Mouse (Mus musculus) hindbrain, embryonic 11.5 days (tissue): ENCODE measurements around the gene Eif3d. TPM values are rescaled to one million over a fixed set of nuclear protein-coding genes. Genes with fewer than 3 reads are reported as not detected.

Source experiments
- ATAC-seq: fragments of 200-750 bp; cut with Nextera tagmentation; 2 replicates; pipeline ENCODE4 v1.8.0; 2017; ENCODE audit warnings: mild to moderate bottlenecking, moderate TSS enrichment, moderate library complexity; ENCODE audit not compliant: low FRiP score
- DNase-seq: peaks from one replicate; pipeline ENCODE4 v3.0.0-alpha.2; 2015; ENCODE audit warnings: low spot score
- H3K27ac ChIP-seq: fragments of 300-500 bp; sonication (generic); 2 replicates; pipeline ENCODE4 v1.5.1; 2014; ENCODE audit warnings: mild to moderate bottlenecking, low read depth, low read length
- H3K27me3 ChIP-seq: fragments of 300-500 bp; sonication (generic); 2 replicates; pipeline ENCODE4 v1.6.1; 2014; ENCODE audit warnings: mild to moderate bottlenecking, low read length, moderate library complexity, mixed read lengths; ENCODE audit not compliant: control insufficient read depth, insufficient read depth
- H3K36me3 ChIP-seq: fragments of 300-500 bp; sonication (generic); 2 replicates; pipeline ENCODE4 v1.6.1; 2014; ENCODE audit warnings: mild to moderate bottlenecking, low read length, moderate library complexity, mixed read lengths; ENCODE audit not compliant: control insufficient read depth, insufficient read depth
- H3K4me1 ChIP-seq: fragments of 300-500 bp; sonication (generic); replicated peaks from 2 replicates; pipeline ENCODE4 v1.6.1; 2014; ENCODE audit warnings: low read length, mixed read lengths; ENCODE audit not compliant: control insufficient read depth, insufficient read depth
- H3K4me2 ChIP-seq: fragments of 300-500 bp; sonication (generic); replicated peaks from 2 replicates; pipeline ENCODE4 v1.6.1; 2014; ENCODE audit warnings: mild to moderate bottlenecking, low read depth, low read length
- H3K4me3 ChIP-seq: fragments of 300-500 bp; sonication (generic); 2 replicates; pipeline ENCODE4 v1.5.1; 2014; ENCODE audit warnings: low read depth, low read length
- H3K9ac ChIP-seq: fragments of 300-500 bp; sonication (generic); 2 replicates; pipeline ENCODE4 v1.6.1; 2014; ENCODE audit warnings: low read depth, low read length
- H3K9me3 ChIP-seq: fragments of 300-500 bp; sonication (generic); 2 replicates; pipeline ENCODE4 v1.6.1; 2016; ENCODE audit warnings: low read length; ENCODE audit not compliant: control insufficient read depth
- WGBS: fragments of 180-500 bp; shearing (Covaris S2); extraction: QIAGEN DNeasy Blood & Tissue Kit; methylation state at CpG from one replicate; pipeline ENCODE4 v1.1.7; 2014; 5-methylcytosine and 5-hydroxymethylcytosine counted together
- polyA plus RNA-seq: library from polyadenylated mRNA; unstranded; fragments of >200 nt; fragmentation: Nextera tagmentation; extraction: Ambion mirVana; gene quantifications from 2 replicates; pipeline ENCODE4 v1.2.1, GENCODE M21; 2014

Eif3d gene
- polyA plus RNA-seq, 1 experiment from 2014 or later: 246 TPM

DNA sequence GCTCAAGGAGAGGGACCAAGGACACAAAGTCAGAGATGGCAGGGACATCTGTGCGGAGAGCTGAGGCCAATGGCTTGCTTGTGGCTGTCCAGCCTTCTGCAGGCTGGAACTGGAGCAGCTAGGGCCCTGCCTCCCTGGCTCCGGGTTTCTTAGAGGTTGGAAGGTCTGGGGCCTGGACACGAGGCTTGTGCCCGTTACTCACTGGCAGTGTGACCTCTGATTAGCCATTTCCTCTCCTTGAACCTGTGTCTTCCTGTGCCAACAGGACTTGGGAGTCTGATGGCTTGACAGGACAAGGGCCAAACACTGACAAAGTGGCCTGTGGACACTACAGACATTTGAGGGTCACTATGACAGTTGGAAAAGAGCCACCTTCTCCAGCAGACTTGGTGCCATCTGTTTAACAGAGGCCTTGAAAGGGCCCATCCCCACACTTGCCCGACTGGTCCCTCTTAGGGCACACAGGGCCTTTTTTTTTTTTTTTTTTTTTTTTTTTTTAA, 10.6 kb upstream of the Eif3d start:
- Histone ChIP-seq H3K4me2 (no peak overlapping the region), H3K9me3 (no peaks in the 10 kb centered on the region), H3K9ac (no peak overlapping the region), H3K4me1 (no peaks in the 10 kb centered on the region), H3K27me3 (no peaks in the 10 kb centered on the region), H3K36me3 (no peaks in the 10 kb centered on the region), H3K4me3 (no peak overlapping the region), H3K27ac (no peak overlapping the region)
- DNase-seq (no peak), ATAC-seq (no peak)
- 79% methylated on average over 5 of the region's 5 CpGs for WGBS

DNA sequence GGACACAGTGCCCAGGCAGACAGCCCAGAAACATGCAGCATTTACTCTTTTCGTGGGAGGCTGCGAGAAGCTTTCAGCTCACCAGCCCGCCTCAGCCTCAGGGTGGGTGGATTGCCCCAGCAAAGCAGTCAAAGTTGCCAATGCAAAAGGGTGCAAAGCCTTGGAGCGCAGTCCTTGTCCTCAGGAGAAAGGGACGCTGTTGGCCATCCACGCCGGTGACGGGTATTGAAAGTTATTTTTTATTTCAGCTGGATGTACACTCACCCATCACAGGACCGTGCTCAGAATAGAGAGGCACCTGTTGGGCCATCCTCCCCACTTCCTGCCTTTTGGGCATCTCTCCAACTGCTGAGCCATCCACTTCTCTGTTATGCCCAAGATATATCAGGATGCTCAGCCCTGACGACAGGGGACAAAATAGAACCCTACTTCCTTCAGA, 8.8 kb upstream of the Eif3d start:
- Histone ChIP-seq H3K27me3 (no peaks in the 10 kb centered on the region), H3K4me2 (no peak overlapping the region), H3K36me3 (no peaks in the 10 kb centered on the region), H3K4me3 (no peak overlapping the region), H3K4me1 (no peaks in the 10 kb centered on the region), H3K9ac (no peak overlapping the region), H3K9me3 (no peaks in the 10 kb centered on the region), H3K27ac (no peak overlapping the region)
- 85% methylated on average over 10 of the region's 10 CpGs for WGBS
- DNase-seq (no peak), ATAC-seq (no peak)

DNA sequence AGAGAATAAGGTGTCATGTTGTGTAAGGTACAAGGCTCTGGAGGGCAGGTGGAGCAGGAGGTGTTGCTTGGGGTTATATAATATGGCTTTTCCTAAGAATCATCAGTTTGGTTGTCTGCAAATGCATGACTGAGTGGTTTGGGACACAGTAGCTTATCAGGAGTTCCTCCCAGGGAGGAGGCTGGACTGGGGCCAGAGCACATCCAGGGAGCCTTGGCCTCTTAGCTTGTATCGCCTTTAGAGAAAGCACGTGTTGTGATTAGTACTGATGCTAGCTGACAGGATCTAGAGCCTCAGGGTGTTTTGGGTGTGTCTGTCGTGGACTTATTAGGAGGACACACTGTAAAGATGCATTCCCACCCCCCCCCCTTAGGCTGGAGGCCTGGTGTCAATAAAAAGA, 7.0 kb upstream of the Eif3d start:
- Histone ChIP-seq H3K27me3 (no peaks in the 10 kb centered on the region), H3K4me1 (no peaks in the 10 kb centered on the region), H3K4me3 (no peak overlapping the region), H3K9me3 (no peaks in the 10 kb centered on the region), H3K9ac (no peak overlapping the region), H3K27ac (no peak overlapping the region), H3K36me3 (no peaks in the 10 kb centered on the region), H3K4me2 (no peak overlapping the region)
- DNase-seq: no peak
- WGBS: 73% methylated on average over 3 of the region's 3 CpGs
- ATAC-seq: no peak

DNA sequence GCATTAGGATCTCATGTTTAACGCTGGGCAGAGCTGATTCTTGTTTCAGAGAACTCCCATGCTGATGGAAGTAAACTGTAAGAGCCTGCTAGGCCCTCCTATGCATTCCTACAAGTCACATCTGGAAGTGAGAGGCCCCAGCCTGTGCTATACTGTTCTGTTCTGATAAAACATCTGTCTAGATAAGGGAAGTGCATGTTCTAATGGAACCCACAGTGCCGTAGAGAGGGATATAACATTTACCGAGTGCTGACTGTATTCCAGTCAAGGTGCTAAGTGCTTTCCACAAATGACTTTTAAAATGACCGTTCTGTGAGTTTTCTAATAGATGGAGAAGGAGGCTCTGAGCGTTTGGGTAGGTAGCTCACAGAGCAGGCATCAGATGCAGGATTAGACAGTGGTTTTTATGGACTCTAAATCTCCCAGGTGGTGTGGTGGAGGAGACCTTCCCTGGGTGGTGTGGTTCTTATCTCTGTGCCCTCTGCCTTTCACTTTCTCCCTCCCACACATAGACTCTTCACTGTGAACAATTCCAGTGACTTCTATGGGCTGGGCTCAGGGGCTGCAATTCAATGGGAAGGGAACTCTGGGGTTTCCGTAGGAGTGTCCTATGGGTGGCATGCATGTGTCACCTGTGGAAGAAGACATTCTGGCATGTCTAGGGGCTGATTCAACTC, 3.7 kb upstream of the Eif3d start:
- Histone ChIP-seq H3K4me1 (peaks cover 4% of the 10 kb centered on the region; the same call in 1 of the 2 replicates), H3K4me2 (no peak overlapping the region), H3K27ac (no peak overlapping the region), H3K4me3 (no peak overlapping the region), H3K36me3 (no peaks in the 10 kb centered on the region), H3K27me3 (no peaks in the 10 kb centered on the region), H3K9ac (no peak overlapping the region), H3K9me3 (no peaks in the 10 kb centered on the region)
- 75% methylated on average over 6 of the region's 6 CpGs for WGBS
- no peak for ATAC-seq
- no peak for DNase-seq

DNA sequence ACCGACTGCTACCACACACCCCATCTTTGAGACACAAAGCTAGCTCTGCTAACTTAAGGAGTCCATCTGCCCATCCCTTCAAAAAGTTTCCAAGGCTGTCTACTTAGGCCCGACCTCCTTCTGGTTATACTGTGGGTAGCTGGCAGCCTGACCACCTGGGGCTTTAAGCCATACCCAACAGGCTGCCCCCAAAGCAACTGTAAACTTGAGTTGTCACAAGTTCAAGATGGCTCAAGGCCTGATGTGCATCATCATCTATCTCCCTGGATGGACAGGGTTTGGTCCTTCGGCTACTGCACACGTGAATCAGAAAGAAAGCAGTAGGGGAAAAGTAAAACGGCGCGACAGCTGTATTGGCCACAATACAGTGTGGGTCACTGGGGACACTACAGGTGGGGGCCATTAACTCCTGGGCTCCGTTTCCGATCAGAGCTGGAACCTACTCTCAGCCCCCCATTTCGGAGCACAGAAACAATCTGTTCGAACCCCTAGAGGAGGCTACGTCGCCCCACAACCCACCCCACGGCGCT, 608 bp downstream of the Eif3d start:
- H3K4me2 ChIP-seq: peak overlapping the region; percentile 91
- no peaks in the 10 kb centered on the region for H3K9me3 ChIP-seq
- WGBS: 3% methylated on average over 15 of the region's 15 CpGs
- peaks cover 6% of the 10 kb centered on the region; the same call in 1 of the 2 replicates for H3K4me1 ChIP-seq
- peak overlapping the region; percentile 99 for H3K27ac ChIP-seq
- peak overlapping the region; percentile 75 for H3K4me3 ChIP-seq
- H3K36me3 ChIP-seq: peaks cover 17% of the 10 kb centered on the region
- ATAC-seq (no peak), DNase-seq (no peak)
- H3K27me3 ChIP-seq: no peaks in the 10 kb centered on the region
- peak overlapping the region; percentile 91 for H3K9ac ChIP-seq

GRCm38 (mm10) chr15:77965117-77965528, 5.5 kb downstream of the Eif3d start:
- H3K4me3 ChIP-seq: no peak overlapping the region
- peaks cover 4% of the 10 kb centered on the region; the same call in 1 of the 2 replicates for H3K4me1 ChIP-seq
- no peak overlapping the region for H3K9ac ChIP-seq
- peaks cover 40% of the 10 kb centered on the region for H3K36me3 ChIP-seq
- 89% methylated on average over 9 of the region's 9 CpGs for WGBS
- no peak overlapping the region for H3K4me2 ChIP-seq
- no peak for DNase-seq
- no peaks in the 10 kb centered on the region for H3K9me3 ChIP-seq
- H3K27ac ChIP-seq: no peak overlapping the region
- ATAC-seq: no peak
- H3K27me3 ChIP-seq: no peaks in the 10 kb centered on the region

- peaks cover 44% of the 10 kb centered on the region for H3K36me3 ChIP-seq
- no peak overlapping the region for H3K9ac ChIP-seq
- H3K4me2 ChIP-seq: no peak overlapping the region
- no peaks in the 10 kb centered on the region for H3K4me1 ChIP-seq
- no peak for ATAC-seq
- WGBS: 96% methylated on average over 5 of the region's 5 CpGs
- H3K27me3 ChIP-seq: no peaks in the 10 kb centered on the region
- no peaks in the 10 kb centered on the region for H3K9me3 ChIP-seq
- no peak for DNase-seq
- no peak overlapping the region for H3K27ac ChIP-seq
- H3K4me3 ChIP-seq: no peak overlapping the region
Observed at GRCm38 (mm10) chr15:77962447-77962846, 8.2 kb downstream of the Eif3d start.

- no peak overlapping the region for H3K4me3 ChIP-seq
- WGBS: 91% methylated on average over 6 of the region's 6 CpGs
- peaks cover 3% of the 10 kb centered on the region for H3K27me3 ChIP-seq
- H3K27ac ChIP-seq: no peak overlapping the region
- H3K9ac ChIP-seq: no peak overlapping the region
- no peak overlapping the region for H3K4me2 ChIP-seq
- ATAC-seq (no peak), DNase-seq (no peak)
- peaks cover 38% of the 10 kb centered on the region for H3K36me3 ChIP-seq
- peaks cover 8% of the 10 kb centered on the region; the same call in 1 of the 2 replicates for H3K4me1 ChIP-seq
- H3K9me3 ChIP-seq: no peaks in the 10 kb centered on the region
Observed at GRCm38 (mm10) chr15:77960693-77961092, 9.9 kb downstream of the Eif3d start.

GRCm38 (mm10) chr15:77958071-77958470, 12.5 kb downstream of the Eif3d start:
- ATAC-seq: no peak
- 74% methylated on average over 3 of the region's 3 CpGs for WGBS
- H3K36me3 ChIP-seq: peaks cover 26% of the 10 kb centered on the region

More at GRCm38 (mm10) chr15:77958071-77958470, 12.5 kb downstream of the Eif3d start:
- Histone ChIP-seq H3K9me3 (no peaks in the 10 kb centered on the region), H3K27ac (no peak overlapping the region), H3K27me3 (peaks cover 7% of the 10 kb centered on the region), H3K4me1 (peaks cover 8% of the 10 kb centered on the region; the same call in 1 of the 2 replicates), H3K4me2 (no peak overlapping the region), H3K9ac (no peak overlapping the region), H3K4me3 (no peak overlapping the region)
- no peak for DNase-seq
